Mouse (Mus musculus): ENCODE measurements around the gene Kif16b. TPM values are rescaled to one million over a fixed set of nuclear protein-coding genes. Genes with fewer than 3 reads are reported as not detected.

The Kif16b gene
- 2.3 and 4.0 TPM in 2 replicates for polyA plus RNA-seq (2011; ENCODE audit: insufficient read depth, insufficient read length, low replicate concordance, missing spikeins)

- Histone ChIP-seq H3K4me3 (replicated peaks; ENCODE audit: control insufficient read depth, low read depth, low read length) (peak within 1 kb of the TSS; percentile 94), H3K4me1 (ENCODE audit: control insufficient read depth, insufficient read depth, low read length) (no peaks in the 10 kb centered on the region; the same call in 1 of the 2 replicates), H3K27ac (ENCODE audit: control insufficient read depth, insufficient read depth, low read depth, low read length, poor library complexity) (peak within 1 kb of the TSS; percentile 51; the same call in 1 of the 2 replicates)
- under 1% methylated on average over 63 of the region's 64 CpGs for WGBS
- no peak for TF ChIP-seq CTCF (IDR thresholded peaks at IDR 0.05; ENCODE audit: control insufficient read depth, insufficient read depth, low read length)
- peak; percentile 52; the same call in 1 of the 2 replicates for TF ChIP-seq POLR2A (IDR thresholded peaks at IDR 0.05; ENCODE audit: borderline replicate concordance, control insufficient read depth, low read depth, low read length)
Observed at GRCm38 (mm10) chr2:142900862-142901805, at the start of gene Kif16b. Gene Kif16b (minus strand): TSS chr2:142901531.

- TF ChIP-seq CTCF (IDR thresholded peaks at IDR 0.05; ENCODE audit: control insufficient read depth, insufficient read depth, low read length) (no peak), POLR2A (IDR thresholded peaks at IDR 0.05; ENCODE audit: borderline replicate concordance, control insufficient read depth, low read depth, low read length) (no peak)
- no peak overlapping the region for H3K4me3 ChIP-seq (replicated peaks; ENCODE audit: control insufficient read depth, low read depth, low read length)
- 57% methylated on average over 6 of the region's 6 CpGs for WGBS
- H3K27ac ChIP-seq (ENCODE audit: control insufficient read depth, insufficient read depth, low read depth, low read length, poor library complexity) = no peak overlapping the region
- H3K4me1 ChIP-seq (ENCODE audit: control insufficient read depth, insufficient read depth, low read length) = no peaks in the 10 kb centered on the region
Observed at GRCm38 (mm10) chr2:142940899-142941642, 39.7 kb upstream of the Kif16b start.

- no peak for TF ChIP-seq POLR2A (IDR thresholded peaks at IDR 0.05; ENCODE audit: borderline replicate concordance, control insufficient read depth, low read depth, low read length)
- TF ChIP-seq CTCF (IDR thresholded peaks at IDR 0.05; ENCODE audit: control insufficient read depth, insufficient read depth, low read length) = no peak
- Histone ChIP-seq H3K4me1 (ENCODE audit: control insufficient read depth, insufficient read depth, low read length) (no peaks in the 10 kb centered on the region), H3K27ac (ENCODE audit: control insufficient read depth, insufficient read depth, low read depth, low read length, poor library complexity) (no peak overlapping the region), H3K4me3 (replicated peaks; ENCODE audit: control insufficient read depth, low read depth, low read length) (no peak overlapping the region)
- WGBS = 74% methylated on average over 4 of the region's 4 CpGs
Observed at GRCm38 (mm10) chr2:142930445-142930844, 29.1 kb upstream of the Kif16b start.

GRCm38 (mm10) chr2:142929226-142930112, 28.1 kb upstream of the Kif16b start:
- WGBS = 73% methylated on average over 10 of the region's 10 CpGs

GRCm38 (mm10) chr2:142910808-142911388, 9.6 kb upstream of the Kif16b start:
- H3K4me3 ChIP-seq (replicated peaks; ENCODE audit: control insufficient read depth, low read depth, low read length) = no peak overlapping the region
- no peak overlapping the region for H3K27ac ChIP-seq (ENCODE audit: control insufficient read depth, insufficient read depth, low read depth, low read length, poor library complexity)
- no peaks in the 10 kb centered on the region for H3K4me1 ChIP-seq (ENCODE audit: control insufficient read depth, insufficient read depth, low read length)
- no peak for TF ChIP-seq CTCF (IDR thresholded peaks at IDR 0.05; ENCODE audit: control insufficient read depth, insufficient read depth, low read length)
- TF ChIP-seq POLR2A (IDR thresholded peaks at IDR 0.05; ENCODE audit: borderline replicate concordance, control insufficient read depth, low read depth, low read length) = no peak
- 79% methylated on average over 3 of the region's 3 CpGs for WGBS

More at GRCm38 (mm10) chr2:142929226-142930112, 28.1 kb upstream of the Kif16b start:
- Histone ChIP-seq H3K4me3 (replicated peaks; ENCODE audit: control insufficient read depth, low read depth, low read length) (no peak overlapping the region), H3K4me1 (ENCODE audit: control insufficient read depth, insufficient read depth, low read length) (no peaks in the 10 kb centered on the region), H3K27ac (ENCODE audit: control insufficient read depth, insufficient read depth, low read depth, low read length, poor library complexity) (no peak overlapping the region)
- TF ChIP-seq POLR2A (IDR thresholded peaks at IDR 0.05; ENCODE audit: borderline replicate concordance, control insufficient read depth, low read depth, low read length) (no peak), CTCF (IDR thresholded peaks at IDR 0.05; ENCODE audit: control insufficient read depth, insufficient read depth, low read length) (no peak)

- no peaks in the 10 kb centered on the region for H3K4me1 ChIP-seq (ENCODE audit: control insufficient read depth, insufficient read depth, low read length)
- 79% methylated on average over 3 of the region's 3 CpGs for WGBS
- TF ChIP-seq POLR2A (IDR thresholded peaks at IDR 0.05; ENCODE audit: borderline replicate concordance, control insufficient read depth, low read depth, low read length) = no peak
- TF ChIP-seq CTCF (IDR thresholded peaks at IDR 0.05; ENCODE audit: control insufficient read depth, insufficient read depth, low read length) = no peak
- H3K27ac ChIP-seq (ENCODE audit: control insufficient read depth, insufficient read depth, low read depth, low read length, poor library complexity) = no peak overlapping the region
- H3K4me3 ChIP-seq (replicated peaks; ENCODE audit: control insufficient read depth, low read depth, low read length) = no peak overlapping the region
Observed at GRCm38 (mm10) chr2:142909213-142909612, 7.9 kb upstream of the Kif16b start.

GRCm38 (mm10) chr2:142907056-142907455, 5.7 kb upstream of the Kif16b start:
- Histone ChIP-seq H3K4me3 (replicated peaks; ENCODE audit: control insufficient read depth, low read depth, low read length) (no peak overlapping the region), H3K4me1 (ENCODE audit: control insufficient read depth, insufficient read depth, low read length) (no peaks in the 10 kb centered on the region; the same call in 1 of the 2 replicates), H3K27ac (ENCODE audit: control insufficient read depth, insufficient read depth, low read depth, low read length, poor library complexity) (no peak overlapping the region)
- WGBS = 71% methylated on average over 4 of the region's 4 CpGs
- TF ChIP-seq CTCF (IDR thresholded peaks at IDR 0.05; ENCODE audit: control insufficient read depth, insufficient read depth, low read length) (no peak), POLR2A (IDR thresholded peaks at IDR 0.05; ENCODE audit: borderline replicate concordance, control insufficient read depth, low read depth, low read length) (no peak)

Data from bone marrow, adult 2 months (tissue).